Mouse (Mus musculus): Measurements from ENCODE around the gene Usp24. TPM values are rescaled to one million over a fixed set of nuclear protein-coding genes. Genes with fewer than 3 reads are reported as not detected.
A peak's percentile ranks its signal among the peaks of the same experiment; 100 is the strongest.

Gene Usp24
- total and polyA plus RNA-seq, 2 experiments from 2014 or later = 5.9 to 27.3 TPM

DNA sequence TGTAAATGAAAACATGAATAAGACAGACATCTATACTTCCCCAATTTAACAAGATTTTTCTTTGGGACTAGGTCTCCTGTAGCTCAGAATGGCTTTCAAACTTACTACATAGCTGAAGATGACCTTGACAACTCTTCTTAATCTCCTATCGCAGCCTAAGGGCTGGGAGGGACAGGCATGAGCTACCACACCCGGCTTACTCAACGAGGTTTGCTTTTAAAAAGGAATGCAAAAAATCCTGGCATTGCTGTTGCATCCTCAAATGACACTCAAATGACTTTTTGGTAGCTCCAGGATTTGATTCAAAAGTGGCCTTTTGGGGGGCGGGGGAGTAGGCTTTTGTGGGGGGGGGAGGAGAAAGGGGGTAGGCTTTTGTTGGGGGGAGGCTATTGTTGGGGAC lies 2.1 kb upstream of the Usp24 start:
- peaks cover 26% of the 10 kb centered on the region for H3K4me1 ChIP-seq (ENCODE audit: control insufficient read depth, insufficient read depth)
- TF ChIP-seq CTCF (IDR thresholded peaks at IDR 0.05; ENCODE audit: low read depth) (no peak), EP300 (IDR thresholded peaks at IDR 0.05; ENCODE audit: low read depth) (no peak)
- no peak overlapping the region for H3K9ac ChIP-seq (replicated peaks; ENCODE audit: low read depth, low read length)
- H3K27me3 ChIP-seq (ENCODE audit: control insufficient read depth, insufficient read depth, low read length) = no peaks in the 10 kb centered on the region
- ATAC-seq (ENCODE audit: insufficient read depth, low read depth) (no peak), DNase-seq (ENCODE audit: low spot score) (no peak)
- no peak overlapping the region for H3K4me3 ChIP-seq (ENCODE audit: low read depth, low read length)
- no peaks in the 10 kb centered on the region for H3K36me3 ChIP-seq (replicated peaks; ENCODE audit: control insufficient read depth, insufficient read depth, low read length)
- no peak overlapping the region for H3K27ac ChIP-seq (ENCODE audit: low read depth)
- WGBS = 23% methylated on average over 4 of the region's 4 CpGs
- H3K9me3 ChIP-seq (replicated peaks; ENCODE audit: control insufficient read depth, low read length) = no peaks in the 10 kb centered on the region
- H3K4me2 ChIP-seq (ENCODE audit: low read depth, low read length) = no peak overlapping the region

DNA sequence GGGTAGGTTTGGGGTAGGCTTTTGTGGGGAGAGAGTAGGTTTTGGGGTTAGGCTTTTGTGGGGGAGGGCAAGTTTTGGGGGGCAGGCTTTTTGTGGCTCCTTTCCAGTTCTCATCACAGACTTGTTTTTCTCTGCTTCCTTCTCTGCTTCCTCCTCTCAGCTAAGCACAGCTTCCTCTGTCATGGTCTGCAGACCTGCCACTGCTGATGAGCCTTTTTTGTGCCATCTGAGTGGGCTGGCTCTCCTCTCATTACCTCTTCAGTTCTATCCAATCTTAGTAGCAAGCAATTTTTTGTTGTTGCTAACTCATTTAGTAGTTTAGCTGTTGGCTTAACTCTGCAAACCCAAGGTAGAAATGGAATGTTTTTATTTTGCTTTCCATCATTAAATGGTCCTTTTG lies 1.7 kb upstream of the Usp24 start:
- H3K36me3 ChIP-seq (replicated peaks; ENCODE audit: control insufficient read depth, insufficient read depth, low read length) = no peaks in the 10 kb centered on the region
- no peak overlapping the region for H3K4me3 ChIP-seq (ENCODE audit: low read depth, low read length)
- DNase-seq (ENCODE audit: low spot score) = no peak
- no peaks in the 10 kb centered on the region for H3K9me3 ChIP-seq (replicated peaks; ENCODE audit: control insufficient read depth, low read length)
- H3K4me1 ChIP-seq (ENCODE audit: control insufficient read depth, insufficient read depth) = peaks cover 30% of the 10 kb centered on the region
- TF ChIP-seq EP300 (IDR thresholded peaks at IDR 0.05; ENCODE audit: low read depth) = no peak
- TF ChIP-seq CTCF (IDR thresholded peaks at IDR 0.05; ENCODE audit: low read depth) = no peak
- no peak overlapping the region for H3K4me2 ChIP-seq (ENCODE audit: low read depth, low read length)
- no peak overlapping the region for H3K9ac ChIP-seq (replicated peaks; ENCODE audit: low read depth, low read length)
- ATAC-seq (ENCODE audit: insufficient read depth, low read depth) = no peak
- no peaks in the 10 kb centered on the region for H3K27me3 ChIP-seq (ENCODE audit: control insufficient read depth, insufficient read depth, low read length)
- no peak overlapping the region for H3K27ac ChIP-seq (ENCODE audit: low read depth)

DNA sequence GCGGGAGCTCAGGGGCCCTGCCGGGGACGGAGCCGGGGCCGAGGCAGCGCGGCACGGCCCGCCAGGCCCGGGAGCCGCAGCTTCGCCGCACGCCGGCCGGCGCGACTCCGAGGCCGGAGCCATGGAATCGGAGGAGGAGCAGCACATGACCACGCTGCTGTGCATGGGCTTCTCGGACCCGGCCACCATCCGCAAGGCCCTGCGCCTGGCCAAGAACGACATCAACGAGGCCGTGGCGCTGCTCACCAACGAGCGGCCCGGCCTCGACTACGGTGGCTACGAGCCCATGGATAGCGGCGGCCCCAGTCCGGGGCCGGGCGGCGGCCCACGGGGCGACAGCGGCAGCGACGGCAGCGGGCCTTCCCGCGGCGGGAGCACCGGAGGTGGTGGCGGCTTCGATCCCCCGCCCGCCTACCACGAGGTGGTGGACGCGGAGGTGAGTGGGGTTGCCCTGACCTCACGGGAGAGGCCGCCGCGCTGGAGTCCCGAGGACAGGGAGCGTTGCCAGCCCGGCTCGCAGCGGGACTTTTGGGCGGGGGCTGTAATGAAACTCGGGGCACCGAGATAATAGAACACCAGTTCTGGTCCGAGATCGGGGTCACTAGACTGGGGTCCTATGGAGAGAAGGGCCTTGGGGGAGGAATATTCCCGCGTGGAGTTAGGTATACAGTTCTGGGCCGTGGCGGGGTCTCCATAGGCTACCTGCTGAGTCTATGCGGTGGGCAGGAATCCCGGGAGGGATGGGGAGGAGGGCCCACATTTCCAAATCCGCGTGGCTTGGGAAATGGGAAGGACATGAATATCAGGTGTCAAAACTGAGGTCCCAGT lies 552 bp downstream of the Usp24 start:
- Histone ChIP-seq H3K27ac (ENCODE audit: low read depth) (peak overlapping the region; percentile 97), H3K27me3 (ENCODE audit: control insufficient read depth, insufficient read depth, low read length) (no peaks in the 10 kb centered on the region), H3K9me3 (replicated peaks; ENCODE audit: control insufficient read depth, low read length) (no peaks in the 10 kb centered on the region), H3K36me3 (replicated peaks; ENCODE audit: control insufficient read depth, insufficient read depth, low read length) (no peaks in the 10 kb centered on the region), H3K4me2 (ENCODE audit: low read depth, low read length) (peak overlapping the region; percentile 83), H3K4me3 (ENCODE audit: low read depth, low read length) (peak overlapping the region; percentile 99), H3K4me1 (ENCODE audit: control insufficient read depth, insufficient read depth) (peaks cover 42% of the 10 kb centered on the region), H3K9ac (replicated peaks; ENCODE audit: low read depth, low read length) (peak overlapping the region; percentile 99)
- DNase-seq (ENCODE audit: low spot score) (no peak), ATAC-seq (ENCODE audit: insufficient read depth, low read depth) (peak; percentile 60)
- no peak for TF ChIP-seq EP300 (IDR thresholded peaks at IDR 0.05; ENCODE audit: low read depth)
- TF ChIP-seq CTCF (IDR thresholded peaks at IDR 0.05; ENCODE audit: low read depth) = no peak
- under 1% methylated on average over 68 of the region's 81 CpGs for WGBS

DNA sequence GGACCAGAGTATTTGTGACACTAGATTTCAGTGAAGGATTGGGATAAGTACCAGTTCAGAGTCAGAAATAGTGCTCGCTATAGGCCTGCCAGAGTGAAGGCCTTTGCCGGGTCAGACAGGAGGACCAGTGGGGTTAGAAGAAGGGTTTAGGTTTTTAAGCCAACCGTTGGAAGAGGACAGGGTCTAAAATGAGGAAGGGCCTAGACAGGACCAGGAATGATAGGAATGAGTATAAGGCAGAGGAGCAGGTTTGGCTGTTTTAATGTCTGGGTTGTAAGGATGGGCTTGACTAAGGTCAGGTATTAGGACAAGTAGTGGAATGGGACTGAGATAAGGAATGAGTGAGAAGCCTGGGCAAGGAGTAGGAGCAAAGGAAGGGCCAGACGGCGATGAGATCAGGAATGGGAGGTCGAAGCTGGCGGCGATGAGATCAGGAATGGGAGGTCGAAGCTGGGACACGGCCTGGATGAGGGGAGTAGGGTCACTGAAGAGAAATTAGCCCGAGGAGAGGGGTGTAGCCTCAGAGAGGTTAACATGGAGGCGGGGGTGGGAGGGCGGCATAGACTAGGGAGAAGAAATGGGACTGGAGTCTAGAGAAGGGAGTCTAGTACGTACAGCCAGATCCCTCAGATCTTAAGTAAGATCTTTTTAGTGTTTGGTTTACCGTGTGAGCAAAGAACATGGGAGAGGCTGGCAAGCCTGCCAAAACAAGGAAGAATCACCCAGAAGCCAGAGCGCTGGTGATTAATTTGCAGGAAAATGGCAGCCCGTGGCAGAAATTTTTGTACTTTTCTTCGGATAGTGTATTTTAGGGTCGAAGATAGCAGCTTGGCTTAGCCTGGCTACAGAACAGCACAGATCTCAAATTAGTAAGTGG lies 1.4 kb downstream of the Usp24 start:
- no peak for TF ChIP-seq CTCF (IDR thresholded peaks at IDR 0.05; ENCODE audit: low read depth)
- TF ChIP-seq EP300 (IDR thresholded peaks at IDR 0.05; ENCODE audit: low read depth) = no peak
- peak overlapping the region; percentile 99 for H3K4me3 ChIP-seq (ENCODE audit: low read depth, low read length)
- H3K27me3 ChIP-seq (ENCODE audit: control insufficient read depth, insufficient read depth, low read length) = no peaks in the 10 kb centered on the region
- H3K27ac ChIP-seq (ENCODE audit: low read depth) = peak overlapping the region; percentile 97
- H3K4me1 ChIP-seq (ENCODE audit: control insufficient read depth, insufficient read depth) = peaks cover 42% of the 10 kb centered on the region
- peak overlapping the region; percentile 99 for H3K9ac ChIP-seq (replicated peaks; ENCODE audit: low read depth, low read length)
- no peaks in the 10 kb centered on the region for H3K36me3 ChIP-seq (replicated peaks; ENCODE audit: control insufficient read depth, insufficient read depth, low read length)
- H3K4me2 ChIP-seq (ENCODE audit: low read depth, low read length) = peak overlapping the region; percentile 83
- DNase-seq (ENCODE audit: low spot score) = no peak
- 13% methylated on average over 19 of the region's 19 CpGs for WGBS
- no peaks in the 10 kb centered on the region for H3K9me3 ChIP-seq (replicated peaks; ENCODE audit: control insufficient read depth, low read length)
- no peak for ATAC-seq (ENCODE audit: insufficient read depth, low read depth)

DNA sequence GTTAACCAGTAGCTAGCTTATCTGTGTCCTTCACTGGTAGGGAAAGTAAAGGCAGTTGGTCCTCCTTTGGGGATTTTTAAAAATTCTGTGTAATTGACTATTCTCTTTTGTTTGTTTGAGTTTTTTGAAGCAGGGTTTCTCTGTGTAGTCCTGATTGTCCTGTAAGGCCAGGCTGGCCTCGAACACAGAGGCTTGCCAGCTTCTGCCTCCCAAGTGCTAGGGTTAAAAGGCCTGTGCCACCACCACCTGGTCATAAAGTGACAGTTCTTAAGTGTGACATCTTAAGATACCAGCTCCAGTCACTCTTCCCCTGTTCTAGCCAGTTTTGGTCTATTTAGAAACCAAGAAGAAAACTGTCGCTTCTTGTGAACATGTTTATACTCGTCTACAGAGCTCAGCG lies 2.2 kb downstream of the Usp24 start:
- DNase-seq (ENCODE audit: low spot score) (no peak), ATAC-seq (ENCODE audit: insufficient read depth, low read depth) (no peak)
- no peak overlapping the region; the same call in 1 of the 2 replicates for H3K27ac ChIP-seq (ENCODE audit: low read depth)
- TF ChIP-seq CTCF (IDR thresholded peaks at IDR 0.05; ENCODE audit: low read depth) = no peak
- no peak for TF ChIP-seq EP300 (IDR thresholded peaks at IDR 0.05; ENCODE audit: low read depth)
- no peak overlapping the region for H3K9ac ChIP-seq (replicated peaks; ENCODE audit: low read depth, low read length)
- H3K4me3 ChIP-seq (ENCODE audit: low read depth, low read length) = peak overlapping the region; percentile 99; the same call in 1 of the 2 replicates
- H3K9me3 ChIP-seq (replicated peaks; ENCODE audit: control insufficient read depth, low read length) = no peaks in the 10 kb centered on the region
- peaks cover 42% of the 10 kb centered on the region for H3K4me1 ChIP-seq (ENCODE audit: control insufficient read depth, insufficient read depth)
- H3K4me2 ChIP-seq (ENCODE audit: low read depth, low read length) = peak overlapping the region; percentile 83
- no peaks in the 10 kb centered on the region for H3K27me3 ChIP-seq (ENCODE audit: control insufficient read depth, insufficient read depth, low read length)
- no peaks in the 10 kb centered on the region for H3K36me3 ChIP-seq (replicated peaks; ENCODE audit: control insufficient read depth, insufficient read depth, low read length)
- WGBS = 72% methylated on average over 4 of the region's 4 CpGs
